ENCODE assay signal across 13 mouse cellular contexts in the genomic region with DNA sequence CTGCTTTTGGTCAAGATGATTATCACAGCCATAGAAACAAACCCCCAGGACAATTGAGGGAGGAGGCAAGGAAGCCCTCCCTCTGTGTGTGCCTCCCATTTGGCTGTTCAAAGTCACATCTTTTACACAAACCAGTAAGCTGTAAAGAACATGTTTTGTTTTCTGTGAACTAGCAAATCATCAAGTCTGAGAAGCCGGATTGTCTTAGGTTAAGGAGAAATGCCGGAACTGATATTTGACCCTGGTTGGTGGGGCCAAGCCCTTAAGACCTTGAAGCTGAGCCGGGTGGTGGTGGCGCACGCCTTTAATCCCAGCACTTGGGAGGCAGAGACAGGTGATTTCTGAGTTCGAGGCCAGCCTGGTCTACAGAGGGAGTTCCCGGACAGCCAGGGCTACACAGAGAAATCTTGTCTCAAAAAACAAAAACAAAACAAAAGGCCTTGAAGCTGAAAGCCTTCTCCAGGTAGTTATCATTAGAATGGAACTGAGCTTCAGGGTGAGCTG. TPM values are rescaled to one million over a fixed set of nuclear protein-coding genes. Genes with fewer than 3 reads are reported as not detected.
DNase-seq lines count a peak whose midpoint lies in the region; ATAC-seq and TF ChIP-seq lines count a peak whose summit lies in the region.
"Had no signal": no experiment of that assay in that cellular context is flagged by ENCODE, and none has a peak within 500 bp of the region (broad histone marks: within the 10 kb centered on the region; RNA-seq: fewer than 3 reads in every experiment).

No protein-coding gene starts in this region.

- peak overlapping the region; percentile 79 for H3K27ac ChIP-seq in heart, embryonic 16.5 days (ENCODE audit: low read length)
- peak overlapping the region; percentile 93 for H3K27ac ChIP-seq in lung, postnatal 0 days (ENCODE audit: low read length)
- H3K27ac ChIP-seq in brown adipose tissue, adult 24 weeks (replicated peaks; ENCODE audit: low read depth, low read length), result peak overlapping the region; percentile 71
- peak overlapping the region; percentile 94 for H3K27ac ChIP-seq in liver, postnatal 0 days (ENCODE audit: low read depth)
- H3K27ac ChIP-seq: hindbrain, embryonic 15.5 days had no signal

- no peak for TF ChIP-seq CTCF in lung, postnatal 0 days (IDR thresholded peaks at IDR 0.05)
- no peak for TF ChIP-seq CTCF in liver, postnatal 0 days (IDR thresholded peaks at IDR 0.05; ENCODE audit: low read depth)

- no peak overlapping the region for H3K4me2 ChIP-seq in heart, embryonic 16.5 days (ENCODE audit: low read depth, low read length)
- H3K4me2 ChIP-seq in lung, postnatal 0 days (replicated peaks; ENCODE audit: low read depth, low read length), result no peak overlapping the region
- H3K4me2 ChIP-seq in liver, postnatal 0 days (ENCODE audit: low read depth, low read length), result no peak overlapping the region
- H3K4me2 ChIP-seq: hindbrain, embryonic 15.5 days had no signal

- H3K4me3 ChIP-seq in heart, embryonic 16.5 days (ENCODE audit: low read length), result no peak overlapping the region
- no peak overlapping the region for H3K4me3 ChIP-seq in lung, postnatal 0 days (ENCODE audit: low read depth, low read length)
- no peak overlapping the region for H3K4me3 ChIP-seq in brown adipose tissue, adult 24 weeks (ENCODE audit: insufficient read depth, low read depth, low read length)
- no peak overlapping the region for H3K4me3 ChIP-seq in liver, postnatal 0 days (ENCODE audit: low read depth, low read length)
- H3K4me3 ChIP-seq: hindbrain, embryonic 15.5 days had no signal

- ATAC-seq in heart, embryonic 16.5 days (replicated peaks; ENCODE audit: extremely low read depth, insufficient read depth, low FRiP score), result no peak
- no peak for ATAC-seq in lung, postnatal 0 days
- no peak for ATAC-seq in liver, postnatal 0 days

- H3K36me3 ChIP-seq in heart, embryonic 16.5 days (ENCODE audit: control insufficient read depth, insufficient read depth), result no peaks in the 10 kb centered on the region
- no peaks in the 10 kb centered on the region for H3K36me3 ChIP-seq in lung, postnatal 0 days (ENCODE audit: insufficient read depth, low read length)
- no peaks in the 10 kb centered on the region for H3K36me3 ChIP-seq in liver, postnatal 0 days (replicated peaks; ENCODE audit: insufficient read depth, low read length)
- H3K36me3 ChIP-seq: hindbrain, embryonic 15.5 days had no signal

- no peak for TF ChIP-seq EP300 in lung, postnatal 0 days (IDR thresholded peaks at IDR 0.05)
- TF ChIP-seq EP300 in liver, postnatal 0 days (IDR thresholded peaks at IDR 0.05; ENCODE audit: low read depth), result no peak

- no peaks in the 10 kb centered on the region for H3K9me3 ChIP-seq in heart, embryonic 16.5 days (replicated peaks; ENCODE audit: control insufficient read depth, low read length)
- no peaks in the 10 kb centered on the region for H3K9me3 ChIP-seq in lung, postnatal 0 days (ENCODE audit: low read length)
- no peaks in the 10 kb centered on the region for H3K9me3 ChIP-seq in liver, postnatal 0 days (ENCODE audit: low read length)
- H3K9me3 ChIP-seq: hindbrain, embryonic 15.5 days had no signal

- DNase-seq in heart, adult 18-20 months, result no peak
- no peak for DNase-seq in lung, postnatal 0 days (ENCODE audit: low spot score)
- DNase-seq in lung, adult 18-20 months, result no peak
- no peak for DNase-seq in liver, postnatal 0 days
- DNase-seq in ovary, postnatal 14 days (ENCODE audit: low spot score), result no peak
- no peak for DNase-seq in cerebellum, postnatal 10 days
- DNase-seq: layer of hippocampus, adult 9-11 months; thymus, postnatal 14 days had no signal

- peaks cover 20% of the 10 kb centered on the region for H3K4me1 ChIP-seq in heart, embryonic 16.5 days (ENCODE audit: control insufficient read depth, insufficient read depth, low read length)
- H3K4me1 ChIP-seq in lung, postnatal 0 days (ENCODE audit: insufficient read depth, low read depth, low read length), result peaks cover 15% of the 10 kb centered on the region
- peaks cover 19% of the 10 kb centered on the region for H3K4me1 ChIP-seq in brown adipose tissue, adult 24 weeks (ENCODE audit: control insufficient read depth, insufficient read depth, insufficient read length, low read length)
- H3K4me1 ChIP-seq in liver, postnatal 0 days (ENCODE audit: insufficient read depth), result peaks cover 22% of the 10 kb centered on the region

- 80% methylated on average over 7 of the region's 7 CpGs for WGBS in heart, embryonic 16.5 days
- 78% methylated on average over 7 of the region's 7 CpGs for WGBS in lung, postnatal 0 days
- WGBS in liver, postnatal 0 days (ENCODE audit: insufficient replicate concordance), result 84% methylated on average over 7 of the region's 7 CpGs

- no peaks in the 10 kb centered on the region for H3K27me3 ChIP-seq in heart, embryonic 16.5 days (ENCODE audit: control insufficient read depth, insufficient read depth, low read length)
- H3K27me3 ChIP-seq in lung, postnatal 0 days (replicated peaks; ENCODE audit: insufficient read depth, low read length), result no peaks in the 10 kb centered on the region
- H3K27me3 ChIP-seq in liver, postnatal 0 days (ENCODE audit: insufficient read depth, low read length), result no peaks in the 10 kb centered on the region
- H3K27me3 ChIP-seq: hindbrain, embryonic 15.5 days had no signal

- H3K9ac ChIP-seq in heart, embryonic 16.5 days (ENCODE audit: low read length), result no peak overlapping the region
- H3K9ac ChIP-seq in lung, postnatal 0 days (replicated peaks; ENCODE audit: low read depth), result no peak overlapping the region
- no peak overlapping the region for H3K9ac ChIP-seq in liver, postnatal 0 days (replicated peaks)
- H3K9ac ChIP-seq: hindbrain, embryonic 15.5 days had no signal

RNA-seq across cellular contexts. Expression of a gene that starts 21.2 kb away (rescaled TPM):
- 28.2 and 28.3 TPM in 2 replicates for polyA plus RNA-seq in heart, embryonic 16.5 days (2015; fragmentation: Nextera tagmentation; extraction: Ambion mirVana)
- 10 to 100 TPM; 10.2 to 10.5 TPM for total RNA-seq in heart, adult 18-20 months (2021)
- 30.8 and 34.3 TPM in 2 replicates for polyA plus RNA-seq in lung, postnatal 0 days (2015; fragmentation: Nextera tagmentation; extraction: Ambion mirVana)
- polyA plus RNA-seq in brown adipose tissue, adult 24 weeks (2012; ENCODE audit: insufficient read depth, insufficient read length, missing spikeins), result 7.9 and 8.1 TPM in 2 replicates
- 5.6 and 6.7 TPM in 2 replicates for polyA plus RNA-seq in liver, postnatal 0 days (2015; fragmentation: Nextera tagmentation; extraction: Ambion mirVana)

RNA-seq across cellular contexts. Expression of a gene that starts 24.6 kb away (rescaled TPM):
- 11.7 and 13.8 TPM in 2 replicates for polyA plus RNA-seq in heart, embryonic 16.5 days (2015; fragmentation: Nextera tagmentation; extraction: Ambion mirVana)
- total RNA-seq in heart, adult 18-20 months (2021), result 1 to 10 TPM; 8.1 to 8.8 TPM
- 6.4 and 6.8 TPM in 2 replicates for polyA plus RNA-seq in lung, postnatal 0 days (2015; fragmentation: Nextera tagmentation; extraction: Ambion mirVana)
- 6.6 and 9.4 TPM in 2 replicates for polyA plus RNA-seq in brown adipose tissue, adult 24 weeks (2012; ENCODE audit: insufficient read depth, insufficient read length, missing spikeins)
- 8.4 and 8.5 TPM in 2 replicates for polyA plus RNA-seq in liver, postnatal 0 days (2015; fragmentation: Nextera tagmentation; extraction: Ambion mirVana)

RNA-seq across cellular contexts. Expression of a gene that starts 38.8 kb away (rescaled TPM):
- 47.0 and 48.6 TPM in 2 replicates for polyA plus RNA-seq in heart, embryonic 16.5 days (2015; fragmentation: Nextera tagmentation; extraction: Ambion mirVana)
- 10 to 100 TPM; 18.3 to 20.2 TPM for total RNA-seq in heart, adult 18-20 months (2021)
- 121 and 122 TPM in 2 replicates for polyA plus RNA-seq in lung, postnatal 0 days (2015; fragmentation: Nextera tagmentation; extraction: Ambion mirVana)
- 8.1 and 13.8 TPM in 2 replicates for polyA plus RNA-seq in brown adipose tissue, adult 24 weeks (2012; ENCODE audit: insufficient read depth, insufficient read length, missing spikeins)
- 2.8 and 3.1 TPM in 2 replicates for polyA plus RNA-seq in liver, postnatal 0 days (2015; fragmentation: Nextera tagmentation; extraction: Ambion mirVana)
- total RNA-seq: megakaryocyte-erythroid progenitor cell, adult 5-6 weeks; neutrophil, adult 5-6 weeks had no signal
